In the genomic region with DNA sequence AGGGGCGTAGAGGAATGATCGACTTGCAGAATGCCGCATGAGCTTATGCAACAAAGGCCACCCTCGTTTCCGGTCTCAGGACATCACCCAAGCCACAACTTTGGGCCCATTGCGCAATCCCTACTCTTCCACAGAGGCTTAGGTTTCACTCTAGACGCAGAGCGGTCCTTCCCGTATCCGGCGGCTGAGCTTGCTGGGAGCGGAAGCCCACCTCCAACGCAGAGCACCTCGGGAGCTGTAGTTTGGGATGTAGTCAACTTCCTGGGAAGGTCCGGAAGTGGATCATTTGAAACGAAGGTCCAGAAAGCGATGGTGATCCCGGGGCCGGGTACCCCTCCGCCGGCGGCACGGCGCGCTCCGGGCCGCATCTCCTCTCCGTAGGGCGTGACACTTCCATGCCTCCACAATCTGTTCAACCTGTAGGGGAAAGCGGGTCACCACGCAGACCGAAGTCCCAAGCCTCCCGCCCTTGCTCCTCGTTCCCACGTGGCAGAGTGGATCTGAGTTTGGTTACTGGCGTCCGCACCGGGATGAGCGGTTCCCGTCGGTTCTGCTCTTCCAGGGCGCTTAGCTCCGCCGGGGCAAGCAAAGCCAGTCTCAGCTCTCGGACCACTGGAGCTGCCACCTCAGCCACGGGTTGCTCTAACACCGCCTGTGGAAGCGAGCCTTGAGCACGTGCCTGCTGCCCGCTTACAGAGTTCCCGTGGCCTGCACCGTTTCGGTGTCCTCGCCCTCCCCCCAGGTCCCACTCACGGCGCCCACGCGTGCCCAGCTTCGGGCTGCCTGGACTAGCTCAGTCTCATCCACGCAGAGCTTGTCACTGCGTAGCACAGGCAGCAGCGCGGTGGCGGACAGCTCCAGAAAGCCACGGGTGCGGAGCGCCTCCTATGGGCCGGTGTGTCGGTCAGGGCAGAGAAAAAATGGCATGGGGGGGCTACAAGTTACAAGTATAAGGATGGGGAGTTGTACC, we compare ENCODE assay signal across 8 mouse cellular contexts. TPM values are rescaled to one million over a fixed set of nuclear protein-coding genes. Genes with fewer than 3 reads are reported as not detected.
DNase-seq lines count a peak whose midpoint lies in the region; ATAC-seq and TF ChIP-seq lines count a peak whose summit lies in the region.

No protein-coding gene starts in this region.

- H3K27ac ChIP-seq in hindbrain, postnatal 0 days: peak overlapping the region; percentile 92
- peak overlapping the region; percentile 98 for H3K27ac ChIP-seq in left cerebral cortex, adult 2 months

- H3K36me3 ChIP-seq in hindbrain, postnatal 0 days (ENCODE audit: insufficient read depth, low read length): no peaks in the 10 kb centered on the region

- DNase-seq in WW6 (ENCODE audit: low read depth, low spot score): peak; percentile 86
- DNase-seq in cerebellum, postnatal 4 days (ENCODE audit: low spot score in 2 of 2): peak; percentile 69 to 88
- DNase-seq in gastrocnemius, adult 18-20 months (ENCODE audit: low spot score): peak; percentile 97
- peak; percentile 97 for DNase-seq in hindbrain, postnatal 0 days (ENCODE audit: low spot score)
- DNase-seq in left cerebral cortex, adult 2 months (ENCODE audit: extremely low spot score in 1 of 2, low spot score in 2 of 2): peak; percentile 91 to 94
- DNase-seq in right cerebral cortex, adult 2 months (ENCODE audit: low spot score in 2 of 2): peak; percentile 96 to 97
- peak; percentile 97 for DNase-seq in urinary bladder, postnatal 14 days (ENCODE audit: low spot score)

- under 1% methylated on average over 69 of the region's 69 CpGs for WGBS in hindbrain, postnatal 0 days

- peak overlapping the region; percentile 69 for H3K9ac ChIP-seq in hindbrain, postnatal 0 days (replicated peaks; ENCODE audit: low read length)

- peaks cover 7% of the 10 kb centered on the region for H3K4me1 ChIP-seq in hindbrain, postnatal 0 days (ENCODE audit: insufficient read depth, low read length)

- intact Hi-C loops in left cerebral cortex, adult 2 months (cut with DNase I): loop anchor here (2.0 kb wide), 1 partner anchor 126 kb away; the partner anchor contains the start of genes Hectd3 and Urod

- no peaks in the 10 kb centered on the region for H3K27me3 ChIP-seq in hindbrain, postnatal 0 days (ENCODE audit: insufficient read depth, low read length)

- peak overlapping the region; percentile 61 for H3K4me3 ChIP-seq in hindbrain, postnatal 0 days (ENCODE audit: low read length)
- H3K4me3 ChIP-seq in left cerebral cortex, adult 2 months: peak overlapping the region; percentile 92

- H3K9me3 ChIP-seq in hindbrain, postnatal 0 days (ENCODE audit: low read length): no peaks in the 10 kb centered on the region

- peak; percentile 96 for ATAC-seq in hindbrain, postnatal 0 days
- ATAC-seq in megakaryocyte, adult 5-6 weeks (ENCODE audit: poor library complexity, severe bottlenecking): peak; percentile 61

- TF ChIP-seq CTCF in hindbrain, postnatal 0 days (IDR thresholded peaks at IDR 0.05; ENCODE audit: low read depth): peak; percentile 91
- TF ChIP-seq CTCF in left cerebral cortex, adult 2 months (IDR thresholded peaks at IDR 0.05): peak; percentile 87

- peak overlapping the region; percentile 98 for H3K4me2 ChIP-seq in hindbrain, postnatal 0 days (ENCODE audit: low read depth, low read length)

RNA-seq across cellular contexts. Expression of gene Btbd19, which starts 4.8 kb away (rescaled TPM):
- total RNA-seq in gastrocnemius, adult 18-20 months (2021): 1 to 10 TPM; 1.5 to 2.3 TPM
- 7.8 and 9.1 TPM in 2 replicates for total RNA-seq in hindbrain, postnatal 0 days (2014; rRNA removed)
- polyA plus RNA-seq in hindbrain, postnatal 0 days (2015; fragmentation: Nextera tagmentation; extraction: Ambion mirVana): 4.9 and 5.4 TPM in 2 replicates
- 10 to 100 TPM; 11.5 to 13.2 TPM for total RNA-seq in left cerebral cortex, adult 2 months (2021)
- 5.3 and 5.9 TPM in 2 replicates for total RNA-seq in megakaryocyte, adult 5-6 weeks (2015)
- 10.4 and 11.1 TPM in 2 replicates for total RNA-seq in megakaryocyte, adult 5-6 weeks (2017)

RNA-seq across cellular contexts. Expression of gene Tctex1d4, which starts 5.9 kb away (rescaled TPM):
- total RNA-seq in gastrocnemius, adult 18-20 months (2021): not detected
- total RNA-seq in hindbrain, postnatal 0 days (2014; rRNA removed): 2.0 and 5.8 TPM in 2 replicates
- polyA plus RNA-seq in hindbrain, postnatal 0 days (2015; fragmentation: Nextera tagmentation; extraction: Ambion mirVana): 2.0 and 2.8 TPM in 2 replicates
- total RNA-seq in left cerebral cortex, adult 2 months (2021): not detected
- 2.1 TPM in 1 of 2 replicates, not detected in the other for total RNA-seq in megakaryocyte, adult 5-6 weeks (2015)
- total RNA-seq in megakaryocyte, adult 5-6 weeks (2017): 0.53 and 2.8 TPM in 2 replicates

RNA-seq across cellular contexts. Expression of gene Plk3, which starts 13.0 kb away (rescaled TPM):
- total RNA-seq in gastrocnemius, adult 18-20 months (2021): 1 to 10 TPM in 1 of 2 experiments, under 1 TPM in 1; 0.25 to 1.7 TPM
- total RNA-seq in hindbrain, postnatal 0 days (2014; rRNA removed): 23.9 and 29.8 TPM in 2 replicates
- 26.8 and 29.1 TPM in 2 replicates for polyA plus RNA-seq in hindbrain, postnatal 0 days (2015; fragmentation: Nextera tagmentation; extraction: Ambion mirVana)
- total RNA-seq in left cerebral cortex, adult 2 months (2021): 10 to 100 TPM; 13.7 to 19.6 TPM
- 4.9 and 6.2 TPM in 2 replicates for total RNA-seq in megakaryocyte, adult 5-6 weeks (2015)
- 3.0 and 4.2 TPM in 2 replicates for total RNA-seq in megakaryocyte, adult 5-6 weeks (2017)

RNA-seq across cellular contexts. Expression of gene Ptch2, which starts 24.9 kb away (rescaled TPM):
- under 1 TPM; 0.21 to 0.52 TPM for total RNA-seq in gastrocnemius, adult 18-20 months (2021)
- total RNA-seq in hindbrain, postnatal 0 days (2014; rRNA removed): 16.1 and 18.8 TPM in 2 replicates
- 4.1 and 4.4 TPM in 2 replicates for polyA plus RNA-seq in hindbrain, postnatal 0 days (2015; fragmentation: Nextera tagmentation; extraction: Ambion mirVana)
- total RNA-seq in left cerebral cortex, adult 2 months (2021): 1 to 10 TPM; 1.7 to 3.5 TPM
- 0.13 and 0.34 TPM in 2 replicates for total RNA-seq in megakaryocyte, adult 5-6 weeks (2015)
- 0.08 and 0.11 TPM in 2 replicates for total RNA-seq in megakaryocyte, adult 5-6 weeks (2017)

RNA-seq across cellular contexts. Expression of gene Rps8, which starts 35.3 kb away (rescaled TPM):
- 100 to 1,000 TPM; 498 to 543 TPM for total RNA-seq in gastrocnemius, adult 18-20 months (2021)
- total RNA-seq in hindbrain, postnatal 0 days (2014; rRNA removed): 463 and 470 TPM in 2 replicates
- 523 and 530 TPM in 2 replicates for polyA plus RNA-seq in hindbrain, postnatal 0 days (2015; fragmentation: Nextera tagmentation; extraction: Ambion mirVana)
- total RNA-seq in left cerebral cortex, adult 2 months (2021): 100 to 1,000 TPM; 512 to 526 TPM
- 2,618 and 2,625 TPM in 2 replicates for total RNA-seq in megakaryocyte, adult 5-6 weeks (2015)
- 984 and 1,065 TPM in 2 replicates for total RNA-seq in megakaryocyte, adult 5-6 weeks (2017)

Comparison
In these comparisons a context has a peak if more than half of its experiments do, and no peak if none do; other contexts are left out.
1. Peak in every context shown above with its lines: DNase-seq, ATAC-seq, H3K4me3 ChIP-seq and H3K27ac ChIP-seq.